ENCODE assay signal across 8 mouse cellular contexts in the genomic region with DNA sequence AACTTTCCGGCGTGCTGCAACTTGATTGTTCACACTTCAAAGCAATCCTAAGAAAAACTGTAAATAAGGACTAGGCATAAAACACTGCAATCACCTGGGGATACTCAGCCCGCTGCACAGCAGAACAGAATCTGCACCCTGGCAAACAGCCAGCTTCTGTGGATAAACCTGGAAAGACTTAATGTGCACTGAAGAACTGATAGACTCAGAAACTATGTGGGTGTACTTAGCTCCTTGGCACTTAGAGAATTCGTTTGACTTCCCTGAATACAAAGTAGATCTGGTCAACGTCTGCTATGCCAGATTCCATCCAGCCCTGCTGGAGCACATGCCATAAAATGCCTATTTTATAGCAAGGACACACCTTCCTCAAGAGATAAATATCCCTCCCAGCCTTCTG.
DNase-seq lines count a peak whose midpoint lies in the region; ATAC-seq and TF ChIP-seq lines count a peak whose summit lies in the region.
"Had no signal": no experiment of that assay in that cellular context is flagged by ENCODE, and none has a peak within 500 bp of the region (broad histone marks: within the 10 kb centered on the region; RNA-seq: fewer than 3 reads in every experiment).

No protein-coding gene starts in this region.

- H3K4me1 ChIP-seq in hindbrain, embryonic 14.5 days (replicated peaks; ENCODE audit: control insufficient read depth, insufficient read depth, low read length), result no peaks in the 10 kb centered on the region
- H3K4me1 ChIP-seq in hindbrain, embryonic 11.5 days (replicated peaks; ENCODE audit: control insufficient read depth, insufficient read depth, low read length), result no peaks in the 10 kb centered on the region
- 0 out of 2 replicates have a peak, but pooled peaks cover 3% of the 10 kb centered on the region for H3K4me1 ChIP-seq in intestine, embryonic 15.5 days (replicated peaks)
- H3K4me1 ChIP-seq in stomach, postnatal 0 days (replicated peaks; ENCODE audit: control insufficient read depth, insufficient read depth), result no peaks in the 10 kb centered on the region

- 49% methylated on average over 5 of the region's 5 CpGs for WGBS in hindbrain, embryonic 14.5 days
- WGBS in hindbrain, embryonic 11.5 days, result 72% methylated on average over 5 of the region's 5 CpGs
- 13% methylated on average over 5 of the region's 5 CpGs for WGBS in intestine, embryonic 15.5 days
- WGBS in stomach, postnatal 0 days, result 24% methylated on average over 5 of the region's 5 CpGs

- no peaks in the 10 kb centered on the region for H3K9me3 ChIP-seq in hindbrain, embryonic 14.5 days (ENCODE audit: control insufficient read depth, low read length)
- no peaks in the 10 kb centered on the region for H3K9me3 ChIP-seq in hindbrain, embryonic 11.5 days (ENCODE audit: control insufficient read depth, low read length)
- no peaks in the 10 kb centered on the region for H3K9me3 ChIP-seq in intestine, embryonic 15.5 days
- H3K9me3 ChIP-seq in stomach, postnatal 0 days (ENCODE audit: control insufficient read depth, low read length), result no peaks in the 10 kb centered on the region

- no peak overlapping the region for H3K9ac ChIP-seq in hindbrain, embryonic 14.5 days
- H3K9ac ChIP-seq in hindbrain, embryonic 11.5 days (ENCODE audit: low read depth, low read length), result no peak overlapping the region
- H3K9ac ChIP-seq in intestine, embryonic 15.5 days, result no peak overlapping the region
- H3K9ac ChIP-seq in stomach, postnatal 0 days (ENCODE audit: low read length), result no peak overlapping the region

- no peaks in the 10 kb centered on the region for H3K36me3 ChIP-seq in hindbrain, embryonic 14.5 days (replicated peaks; ENCODE audit: control insufficient read depth, insufficient read depth)
- no peaks in the 10 kb centered on the region for H3K36me3 ChIP-seq in hindbrain, embryonic 11.5 days (ENCODE audit: control insufficient read depth, insufficient read depth, low read length)
- no peaks in the 10 kb centered on the region for H3K36me3 ChIP-seq in intestine, embryonic 15.5 days
- H3K36me3 ChIP-seq in stomach, postnatal 0 days (ENCODE audit: control insufficient read depth, insufficient read depth, low read length), result no peaks in the 10 kb centered on the region

- no peak for TF ChIP-seq EP300 in stomach, postnatal 0 days (optimal IDR thresholded peaks at IDR 0.05)

- H3K4me3 ChIP-seq in hindbrain, embryonic 14.5 days (replicated peaks; ENCODE audit: low read length), result no peak overlapping the region
- no peak overlapping the region for H3K4me3 ChIP-seq in hindbrain, embryonic 11.5 days (ENCODE audit: low read depth, low read length)
- H3K4me3 ChIP-seq in intestine, embryonic 15.5 days (replicated peaks), result no peak overlapping the region
- H3K4me3 ChIP-seq in stomach, postnatal 0 days (ENCODE audit: low read depth, low read length), result no peak overlapping the region

- no peak for TF ChIP-seq CTCF in stomach, postnatal 0 days (IDR thresholded peaks at IDR 0.05; ENCODE audit: low read depth)

- no peak for ATAC-seq in hindbrain, embryonic 14.5 days (ENCODE audit: low FRiP score)
- ATAC-seq in hindbrain, embryonic 11.5 days (ENCODE audit: low FRiP score), result no peak
- ATAC-seq in intestine, embryonic 15.5 days, result peak; percentile 90
- no peak for ATAC-seq in stomach, postnatal 0 days (ENCODE audit: low FRiP score, low TSS enrichment)

- DNase-seq in hindbrain, embryonic 14.5 days (ENCODE audit: low spot score), result peak; percentile 35
- DNase-seq in hindbrain, embryonic 11.5 days (ENCODE audit: low spot score), result no peak
- DNase-seq in ovary, postnatal 14 days (ENCODE audit: low spot score), result peak; percentile 1
- no peak for DNase-seq in ovary, postnatal 10 days (ENCODE audit: low spot score)
- DNase-seq in stomach, postnatal 0 days (ENCODE audit: low spot score), result peak; percentile 16
- no peak for DNase-seq in thymus, postnatal 14 days
- DNase-seq: cerebellum, adult 11-12 months had no signal

- H3K4me2 ChIP-seq in hindbrain, embryonic 14.5 days (replicated peaks), result no peak overlapping the region
- no peak overlapping the region for H3K4me2 ChIP-seq in hindbrain, embryonic 11.5 days (replicated peaks; ENCODE audit: low read depth, low read length)
- H3K4me2 ChIP-seq in intestine, embryonic 15.5 days (replicated peaks), result no peak overlapping the region
- H3K4me2 ChIP-seq in stomach, postnatal 0 days (replicated peaks; ENCODE audit: low read depth), result no peak overlapping the region

- no peaks in the 10 kb centered on the region for H3K27me3 ChIP-seq in hindbrain, embryonic 14.5 days (ENCODE audit: control insufficient read depth, insufficient read depth, low read length)
- H3K27me3 ChIP-seq in hindbrain, embryonic 11.5 days (ENCODE audit: control insufficient read depth, insufficient read depth, low read length), result no peaks in the 10 kb centered on the region
- H3K27me3 ChIP-seq in intestine, embryonic 15.5 days (replicated peaks), result no peaks in the 10 kb centered on the region
- no peaks in the 10 kb centered on the region for H3K27me3 ChIP-seq in stomach, postnatal 0 days (ENCODE audit: control insufficient read depth, insufficient read depth, low read length)

- no peak overlapping the region for H3K27ac ChIP-seq in hindbrain, embryonic 14.5 days
- no peak overlapping the region for H3K27ac ChIP-seq in hindbrain, embryonic 11.5 days (ENCODE audit: low read depth, low read length)
- H3K27ac ChIP-seq in intestine, embryonic 15.5 days, result no peak overlapping the region
- no peak overlapping the region for H3K27ac ChIP-seq in stomach, postnatal 0 days (replicated peaks)

Comparison
In these comparisons a context has a peak if more than half of its experiments do, and no peak if none do; other contexts are left out.
1. DNase-seq: peak in hindbrain, embryonic 14.5 days (single experiment), ovary, postnatal 14 days (single experiment) and stomach, postnatal 0 days (single experiment); none in hindbrain, embryonic 11.5 days (single experiment), ovary, postnatal 10 days (single experiment) and thymus, postnatal 14 days (single experiment).